Comparison of ENCODE assay signal across 8 mouse cellular contexts in genomic region chr5:124598224-124599174, GRCm38 (mm10). TPM values are rescaled to one million over a fixed set of nuclear protein-coding genes. Genes with fewer than 3 reads are reported as not detected.
DNase-seq lines count a peak whose midpoint lies in the region; ATAC-seq and TF ChIP-seq lines count a peak whose summit lies in the region.

No protein-coding gene starts in this region.

- H3K4me2 ChIP-seq in limb, embryonic 11.5 days (ENCODE audit: low read depth, severe bottlenecking) = peak overlapping the region; percentile 83
- peak overlapping the region; percentile 94 for H3K4me2 ChIP-seq in midbrain, embryonic 13.5 days (replicated peaks)

- peaks cover 34% of the 10 kb centered on the region for H3K36me3 ChIP-seq in erythroblast, embryonic 14.5 days (ENCODE audit: control insufficient read depth)
- peaks cover 10% of the 10 kb centered on the region for H3K36me3 ChIP-seq in limb, embryonic 11.5 days (ENCODE audit: control insufficient read depth, insufficient read depth, low read length)
- peaks cover 41% of the 10 kb centered on the region for H3K36me3 ChIP-seq in midbrain, embryonic 13.5 days
- H3K36me3 ChIP-seq in small intestine, adult 2 months (ENCODE audit: control insufficient read depth, insufficient read depth, low read length) = peaks cover 9% of the 10 kb centered on the region

- no peaks in the 10 kb centered on the region for H3K4me1 ChIP-seq in brown adipose tissue, adult 24 weeks (ENCODE audit: control insufficient read depth, insufficient read depth, insufficient read length, low read length)
- peaks cover 13% of the 10 kb centered on the region for H3K4me1 ChIP-seq in erythroblast, embryonic 14.5 days (ENCODE audit: control insufficient read depth)
- 0 out of 2 replicates have a peak, but pooled peaks cover 5% of the 10 kb centered on the region for H3K4me1 ChIP-seq in limb, embryonic 11.5 days (ENCODE audit: control insufficient read depth, insufficient read depth, low read length)
- H3K4me1 ChIP-seq in midbrain, embryonic 13.5 days (replicated peaks) = peaks cover 16% of the 10 kb centered on the region
- H3K4me1 ChIP-seq in small intestine, adult 2 months (ENCODE audit: control insufficient read depth, insufficient read depth, insufficient read length, low read length) = peaks cover 4% of the 10 kb centered on the region

- ATAC-seq in limb, embryonic 11.5 days (ENCODE audit: insufficient number of reproducible peaks, low FRiP score, low TSS enrichment, low read depth) = peak; percentile 99
- ATAC-seq in midbrain, embryonic 13.5 days = peak; percentile 100

- TF ChIP-seq POLR2A in small intestine, adult 2 months (IDR thresholded peaks at IDR 0.05; ENCODE audit: low read depth, low read length) = no peak

- H3K9ac ChIP-seq in limb, embryonic 11.5 days (ENCODE audit: low read length) = peak overlapping the region; percentile 73
- H3K9ac ChIP-seq in midbrain, embryonic 13.5 days (replicated peaks) = peak overlapping the region; percentile 74

- peak; percentile 82 for DNase-seq in 3134 (ENCODE audit: extremely low read depth, insufficient read length, low spot score)
- peak; percentile 95 to 98 for DNase-seq in heart, adult 9 months (ENCODE audit: low spot score in 2 of 2)
- peak; percentile 95 to 98 for DNase-seq in kidney, adult 8-10 months
- peak; percentile 92 for DNase-seq in limb, embryonic 11.5 days (ENCODE audit: low spot score)

- no peak for TF ChIP-seq CTCF in small intestine, adult 2 months (IDR thresholded peaks at IDR 0.05; ENCODE audit: extremely low read depth, insufficient read length, insufficient replicate concordance, low read depth, low read length)

- no peak overlapping the region for H3K27ac ChIP-seq in brown adipose tissue, adult 24 weeks (replicated peaks; ENCODE audit: low read depth, low read length)
- H3K27ac ChIP-seq in limb, embryonic 11.5 days (replicated peaks; ENCODE audit: low read depth, low read length) = no peak overlapping the region
- 0 out of 2 replicates have a peak overlapping the region, but pooled peaks have one; percentile 37 for H3K27ac ChIP-seq in midbrain, embryonic 13.5 days
- H3K27ac ChIP-seq in small intestine, adult 2 months (ENCODE audit: insufficient read depth, low read depth, low read length) = no peak overlapping the region

- no peaks in the 10 kb centered on the region for H3K9me3 ChIP-seq in erythroblast, embryonic 14.5 days (ENCODE audit: control insufficient read depth, low read length)
- no peaks in the 10 kb centered on the region for H3K9me3 ChIP-seq in limb, embryonic 11.5 days (ENCODE audit: control insufficient read depth, low read length)
- H3K9me3 ChIP-seq in midbrain, embryonic 13.5 days = no peaks in the 10 kb centered on the region

- no peaks in the 10 kb centered on the region for H3K27me3 ChIP-seq in erythroblast, embryonic 14.5 days (ENCODE audit: control insufficient read depth)
- H3K27me3 ChIP-seq in limb, embryonic 11.5 days (ENCODE audit: control insufficient read depth, insufficient read depth, low read length) = no peaks in the 10 kb centered on the region
- H3K27me3 ChIP-seq in midbrain, embryonic 13.5 days = no peaks in the 10 kb centered on the region
- no peaks in the 10 kb centered on the region for H3K27me3 ChIP-seq in small intestine, adult 2 months (ENCODE audit: control insufficient read depth, insufficient read depth, low read length)

- 7% methylated on average over 30 of the region's 30 CpGs for WGBS in limb, embryonic 11.5 days
- WGBS in midbrain, embryonic 13.5 days = 6% methylated on average over 30 of the region's 30 CpGs
- 9% methylated on average over 30 of the region's 30 CpGs for WGBS in small intestine, adult 2 months

- H3K4me3 ChIP-seq in brown adipose tissue, adult 24 weeks (ENCODE audit: insufficient read depth, low read depth, low read length) = peak overlapping the region; percentile 68
- peak overlapping the region; percentile 63 for H3K4me3 ChIP-seq in erythroblast, embryonic 14.5 days (replicated peaks)
- peak overlapping the region; percentile 77 for H3K4me3 ChIP-seq in limb, embryonic 11.5 days (ENCODE audit: low read depth, low read length)
- H3K4me3 ChIP-seq in midbrain, embryonic 13.5 days (replicated peaks) = peak overlapping the region; percentile 82
- peak overlapping the region; percentile 76 for H3K4me3 ChIP-seq in small intestine, adult 2 months (ENCODE audit: low read depth, low read length)

RNA-seq across cellular contexts. Expression of gene Gtf2h3, which starts 19.6 kb away (rescaled TPM):
- 26.3 and 29.6 TPM in 2 replicates for polyA plus RNA-seq in brown adipose tissue, adult 24 weeks (2012; ENCODE audit: insufficient read depth, insufficient read length, missing spikeins)
- 0.27 and 0.28 TPM in 2 replicates for polyA plus RNA-seq in erythroblast, embryonic 14.5 days (2012)
- polyA plus RNA-seq in limb, embryonic 11.5 days (2014; fragmentation: Nextera tagmentation; extraction: Ambion mirVana) = 98.7 and 107 TPM in 2 replicates
- polyA plus RNA-seq in midbrain, embryonic 13.5 days (2015; fragmentation: Nextera tagmentation; extraction: Ambion mirVana) = 62.9 and 63.9 TPM in 2 replicates
- 8.5 and 20.0 TPM in 2 replicates for polyA plus RNA-seq in small intestine, adult 2 months (2012; rRNA removed)

RNA-seq across cellular contexts. Expression of gene Eif2b1, which starts 19.6 kb away (rescaled TPM):
- 28.3 and 32.1 TPM in 2 replicates for polyA plus RNA-seq in brown adipose tissue, adult 24 weeks (2012; ENCODE audit: insufficient read depth, insufficient read length, missing spikeins)
- polyA plus RNA-seq in erythroblast, embryonic 14.5 days (2012) = 0.41 and 0.57 TPM in 2 replicates
- 83.1 and 85.1 TPM in 2 replicates for polyA plus RNA-seq in limb, embryonic 11.5 days (2014; fragmentation: Nextera tagmentation; extraction: Ambion mirVana)
- 75.2 and 75.4 TPM in 2 replicates for polyA plus RNA-seq in midbrain, embryonic 13.5 days (2015; fragmentation: Nextera tagmentation; extraction: Ambion mirVana)
- 9.1 and 12.5 TPM in 2 replicates for polyA plus RNA-seq in small intestine, adult 2 months (2012; rRNA removed)

RNA-seq across cellular contexts. Expression of gene Atp6v0a2, which starts 29.9 kb away (rescaled TPM):
- polyA plus RNA-seq in brown adipose tissue, adult 24 weeks (2012; ENCODE audit: insufficient read depth, insufficient read length, missing spikeins) = 26.3 and 29.0 TPM in 2 replicates
- polyA plus RNA-seq in erythroblast, embryonic 14.5 days (2012) = 0.63 and 0.65 TPM in 2 replicates
- 47.1 and 49.2 TPM in 2 replicates for polyA plus RNA-seq in limb, embryonic 11.5 days (2014; fragmentation: Nextera tagmentation; extraction: Ambion mirVana)
- 40.9 and 47.3 TPM in 2 replicates for polyA plus RNA-seq in midbrain, embryonic 13.5 days (2015; fragmentation: Nextera tagmentation; extraction: Ambion mirVana)
- 56.9 and 170 TPM in 2 replicates for polyA plus RNA-seq in small intestine, adult 2 months (2012; rRNA removed)

RNA-seq across cellular contexts. Expression of gene Ddx55, which starts 45.8 kb away (rescaled TPM):
- 2.1 and 3.7 TPM in 2 replicates for polyA plus RNA-seq in brown adipose tissue, adult 24 weeks (2012; ENCODE audit: insufficient read depth, insufficient read length, missing spikeins)
- 0.84 and 0.94 TPM in 2 replicates for polyA plus RNA-seq in erythroblast, embryonic 14.5 days (2012)
- 14.4 and 15.3 TPM in 2 replicates for polyA plus RNA-seq in limb, embryonic 11.5 days (2014; fragmentation: Nextera tagmentation; extraction: Ambion mirVana)
- 28.0 and 28.2 TPM in 2 replicates for polyA plus RNA-seq in midbrain, embryonic 13.5 days (2015; fragmentation: Nextera tagmentation; extraction: Ambion mirVana)
- polyA plus RNA-seq in small intestine, adult 2 months (2012; rRNA removed) = 8.7 and 12.1 TPM in 2 replicates

RNA-seq across cellular contexts. Expression of gene Tmed2, which starts 58.0 kb away (rescaled TPM):
- polyA plus RNA-seq in brown adipose tissue, adult 24 weeks (2012; ENCODE audit: insufficient read depth, insufficient read length, missing spikeins) = 330 and 403 TPM in 2 replicates
- 11.7 and 17.6 TPM in 2 replicates for polyA plus RNA-seq in erythroblast, embryonic 14.5 days (2012)
- 501 and 517 TPM in 2 replicates for polyA plus RNA-seq in limb, embryonic 11.5 days (2014; fragmentation: Nextera tagmentation; extraction: Ambion mirVana)
- polyA plus RNA-seq in midbrain, embryonic 13.5 days (2015; fragmentation: Nextera tagmentation; extraction: Ambion mirVana) = 345 and 368 TPM in 2 replicates
- 182 and 188 TPM in 2 replicates for polyA plus RNA-seq in small intestine, adult 2 months (2012; rRNA removed)

Comparison
In these comparisons a context has a peak if more than half of its experiments do, and no peak if none do; other contexts are left out.
1. RNA of gene Atp6v0a2, which starts 29.9 kb away (polyA plus RNA-seq): 56.9 to 170 TPM in small intestine, adult 2 months, 40.9 to 47.3 TPM in midbrain, embryonic 13.5 days, 47.1 to 49.2 TPM in limb, embryonic 11.5 days and 26.3 to 29.0 TPM in brown adipose tissue, adult 24 weeks; 0.63 to 0.65 TPM in erythroblast, embryonic 14.5 days; every median in the first group is over 10 times any median in the second.
2. Peak in every context shown above with its lines, with median percentiles within 50 percentile points of each other: DNase-seq and H3K4me3 ChIP-seq.